Mouse (Mus musculus) heart, postnatal 0 days (tissue): Measurements from ENCODE around the gene Hnrnpdl.

Source experiments
- CTCF ChIP-seq: IDR thresholded peaks from 2 replicates; pipeline ENCODE4 v1.5.1; 2016; ENCODE audit warnings: antibody characterized with exemption, control low read depth, low read depth
- EP300 ChIP-seq: IDR thresholded peaks from 2 replicates; pipeline ENCODE4 v1.6.1; 2016; ENCODE audit warnings: antibody characterized with exemption, low read depth

DNA sequence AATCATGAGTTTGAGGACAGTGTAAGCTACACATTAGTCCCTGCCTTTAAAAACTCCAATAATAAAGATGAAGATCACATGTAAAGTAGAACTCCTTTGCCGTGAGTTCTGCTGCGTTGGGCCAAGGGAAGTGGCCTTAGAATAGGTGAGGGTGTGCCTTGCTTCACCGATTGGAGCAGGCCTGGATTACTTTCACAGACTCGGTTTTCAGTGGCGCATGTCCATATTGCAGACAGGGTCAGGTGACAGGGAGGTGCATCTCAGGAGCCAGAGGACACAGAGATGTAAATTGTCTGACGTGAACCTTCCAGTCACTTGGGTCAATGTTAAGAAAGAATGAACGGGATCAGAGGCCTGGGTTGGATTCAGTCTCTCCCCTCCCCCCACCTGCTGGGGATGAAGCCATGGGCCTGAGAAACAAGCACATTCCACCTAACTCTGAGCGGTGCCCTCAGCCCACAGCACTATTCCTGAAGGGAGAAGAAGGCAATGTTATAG, 7.7 kb upstream of the Hnrnpdl start:
- TF ChIP-seq EP300 (no peak), CTCF (no peak)
